ENCODE assay signal across 15 mouse cellular contexts in genomic region chr12:79614583-79614953, GRCm38 (mm10).
DNase-seq lines count a peak whose midpoint lies in the region; ATAC-seq and TF ChIP-seq lines count a peak whose summit lies in the region.
"Had no signal": no experiment of that assay in that cellular context is flagged by ENCODE, and none has a peak within 500 bp of the region (broad histone marks: within the 10 kb centered on the region; RNA-seq: fewer than 3 reads in every experiment).

No protein-coding gene starts in this region.

- no peak overlapping the region for H3K9ac ChIP-seq in intestine, embryonic 14.5 days (ENCODE audit: low read length)
- H3K9ac ChIP-seq in intestine, embryonic 16.5 days (ENCODE audit: low read depth, low read length): no peak overlapping the region
- H3K9ac ChIP-seq in lung, embryonic 16.5 days (ENCODE audit: low read length): no peak overlapping the region
- no peak overlapping the region for H3K9ac ChIP-seq in stomach, embryonic 15.5 days
- H3K9ac ChIP-seq: hindbrain, embryonic 15.5 days; midbrain, embryonic 15.5 days; neural tube, embryonic 12.5 days had no signal

- peaks cover 37% of the 10 kb centered on the region for H3K4me1 ChIP-seq in intestine, embryonic 14.5 days (replicated peaks; ENCODE audit: control insufficient read depth, insufficient read depth, low read length)
- peaks cover 32% of the 10 kb centered on the region for H3K4me1 ChIP-seq in intestine, embryonic 16.5 days (ENCODE audit: control insufficient read depth, insufficient read depth, low read length)
- peaks cover 40% of the 10 kb centered on the region for H3K4me1 ChIP-seq in lung, embryonic 16.5 days (replicated peaks; ENCODE audit: control insufficient read depth, insufficient read depth, low read length)
- no peaks in the 10 kb centered on the region; the same call in 1 of the 2 replicates for H3K4me1 ChIP-seq in embryonic fibroblast, embryonic 13.5 days (ENCODE audit: control insufficient read depth, insufficient read depth, low read length)
- H3K4me1 ChIP-seq in stomach, embryonic 15.5 days: peaks cover 23% of the 10 kb centered on the region

- no peak for TF ChIP-seq POLR2A in embryonic fibroblast, embryonic 13.5 days (IDR thresholded peaks at IDR 0.05; ENCODE audit: low read depth, low read length)

- no peak for TF ChIP-seq CTCF in embryonic fibroblast, embryonic 13.5 days (IDR thresholded peaks at IDR 0.05; ENCODE audit: borderline replicate concordance, insufficient read depth, low read length)

- peak overlapping the region; percentile 33; the same call in 1 of the 2 replicates for H3K27ac ChIP-seq in intestine, embryonic 14.5 days (ENCODE audit: low read depth)
- H3K27ac ChIP-seq in intestine, embryonic 16.5 days (ENCODE audit: low read length): no peak overlapping the region
- peak overlapping the region; percentile 89 for H3K27ac ChIP-seq in lung, embryonic 16.5 days (ENCODE audit: low read length)
- peak overlapping the region; percentile 75 for H3K27ac ChIP-seq in embryonic fibroblast, embryonic 13.5 days (ENCODE audit: insufficient read depth, low read length)
- peak overlapping the region; percentile 67 for H3K27ac ChIP-seq in stomach, embryonic 15.5 days
- H3K27ac ChIP-seq: hindbrain, embryonic 15.5 days; midbrain, embryonic 15.5 days; neural tube, embryonic 12.5 days had no signal

- WGBS in intestine, embryonic 14.5 days: 60% methylated on average over 2 of the region's 2 CpGs
- 69% methylated on average over 2 of the region's 2 CpGs for WGBS in intestine, embryonic 16.5 days
- 66% methylated on average over 2 of the region's 2 CpGs for WGBS in lung, embryonic 16.5 days
- WGBS in stomach, embryonic 15.5 days: 68% methylated on average over 2 of the region's 2 CpGs

- H3K4me2 ChIP-seq in intestine, embryonic 14.5 days (ENCODE audit: low read length): no peak overlapping the region
- H3K4me2 ChIP-seq in intestine, embryonic 16.5 days (ENCODE audit: low read depth, low read length): no peak overlapping the region
- no peak overlapping the region for H3K4me2 ChIP-seq in lung, embryonic 16.5 days (ENCODE audit: low read depth, low read length)
- H3K4me2 ChIP-seq in stomach, embryonic 15.5 days: no peak overlapping the region
- H3K4me2 ChIP-seq: hindbrain, embryonic 15.5 days; midbrain, embryonic 15.5 days; neural tube, embryonic 12.5 days had no signal

- DNase-seq in intestine, embryonic 14.5 days (ENCODE audit: low spot score): no peak
- DNase-seq in lung, postnatal 10 days: no peak
- DNase-seq in cerebellum, adult 18-20 months: no peak
- DNase-seq: adrenal gland, adult 2 months; cerebellum, postnatal 25 days; gastrocnemius, postnatal 14 days; spleen, adult 18-20 months; thymus, adult 18-20 months had no signal

- no peak overlapping the region for H3K4me3 ChIP-seq in intestine, embryonic 14.5 days (ENCODE audit: low read depth, low read length)
- no peak overlapping the region for H3K4me3 ChIP-seq in intestine, embryonic 16.5 days (ENCODE audit: low read length)
- H3K4me3 ChIP-seq in lung, embryonic 16.5 days (ENCODE audit: low read length): no peak overlapping the region
- no peak overlapping the region for H3K4me3 ChIP-seq in embryonic fibroblast, embryonic 13.5 days (ENCODE audit: insufficient read depth, low read length)
- H3K4me3 ChIP-seq in stomach, embryonic 15.5 days (replicated peaks): no peak overlapping the region
- H3K4me3 ChIP-seq: hindbrain, embryonic 15.5 days; midbrain, embryonic 15.5 days; neural tube, embryonic 12.5 days had no signal

- H3K27me3 ChIP-seq in intestine, embryonic 14.5 days (replicated peaks; ENCODE audit: control insufficient read depth, insufficient read depth, low read length): no peaks in the 10 kb centered on the region
- H3K27me3 ChIP-seq in intestine, embryonic 16.5 days (replicated peaks; ENCODE audit: control insufficient read depth, insufficient read depth, low read length): no peaks in the 10 kb centered on the region
- H3K27me3 ChIP-seq in lung, embryonic 16.5 days (ENCODE audit: control insufficient read depth, insufficient read depth, low read depth, low read length): no peaks in the 10 kb centered on the region
- no peaks in the 10 kb centered on the region for H3K27me3 ChIP-seq in stomach, embryonic 15.5 days (replicated peaks)
- H3K27me3 ChIP-seq: midbrain, embryonic 15.5 days; neural tube, embryonic 12.5 days had no signal

- no peak for ATAC-seq in intestine, embryonic 14.5 days (replicated peaks; ENCODE audit: low FRiP score, low TSS enrichment, low read depth)
- ATAC-seq in intestine, embryonic 16.5 days: no peak
- no peak for ATAC-seq in lung, embryonic 16.5 days (ENCODE audit: low read depth)
- ATAC-seq in stomach, embryonic 15.5 days (ENCODE audit: insufficient read depth, low FRiP score, low read depth): no peak
- ATAC-seq: midbrain, embryonic 15.5 days had no signal

- H3K9me3 ChIP-seq in intestine, embryonic 14.5 days (ENCODE audit: control insufficient read depth, low read length): no peaks in the 10 kb centered on the region
- H3K9me3 ChIP-seq in intestine, embryonic 16.5 days (ENCODE audit: control insufficient read depth, low read length): no peaks in the 10 kb centered on the region
- no peaks in the 10 kb centered on the region for H3K9me3 ChIP-seq in lung, embryonic 16.5 days (ENCODE audit: control insufficient read depth, low read length)
- no peaks in the 10 kb centered on the region for H3K9me3 ChIP-seq in stomach, embryonic 15.5 days
- H3K9me3 ChIP-seq: hindbrain, embryonic 15.5 days; midbrain, embryonic 15.5 days; neural tube, embryonic 12.5 days had no signal

- H3K36me3 ChIP-seq in intestine, embryonic 14.5 days (ENCODE audit: control insufficient read depth, insufficient read depth, low read length): no peaks in the 10 kb centered on the region
- no peaks in the 10 kb centered on the region for H3K36me3 ChIP-seq in intestine, embryonic 16.5 days (ENCODE audit: control insufficient read depth, insufficient read depth, low read length)
- no peaks in the 10 kb centered on the region for H3K36me3 ChIP-seq in lung, embryonic 16.5 days (ENCODE audit: control insufficient read depth, insufficient read depth, low read length)
- H3K36me3 ChIP-seq in stomach, embryonic 15.5 days: no peaks in the 10 kb centered on the region
- H3K36me3 ChIP-seq: hindbrain, embryonic 15.5 days; midbrain, embryonic 15.5 days; neural tube, embryonic 12.5 days had no signal
